Mouse (Mus musculus): Measurements from ENCODE around the gene Wnt11. TPM values are rescaled to one million over a fixed set of nuclear protein-coding genes. Genes with fewer than 3 reads are reported as not detected.

The Wnt11 gene
- polyA plus RNA-seq, 1 experiment from 2014 or later, result 14.7 TPM

DNA sequence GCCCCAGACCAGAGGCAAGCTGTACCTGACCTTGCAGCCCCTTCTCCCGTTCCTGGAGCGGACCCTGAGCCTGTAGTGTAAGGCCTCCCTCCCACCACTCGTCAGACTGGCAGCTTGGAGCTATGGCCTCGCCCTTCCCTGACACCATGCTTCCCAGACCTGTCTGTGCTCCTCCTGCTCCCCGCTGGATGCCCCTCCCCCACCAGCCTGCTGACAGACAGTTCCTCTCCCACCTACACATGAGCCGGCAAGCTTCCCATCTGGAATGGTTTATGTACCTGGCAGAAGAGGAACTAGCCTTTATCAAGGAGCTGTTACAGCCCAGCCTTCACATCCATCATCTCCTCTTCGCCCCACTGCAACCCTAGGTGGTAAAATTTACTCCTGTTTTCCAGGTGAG, 6.0 kb upstream of the Wnt11 start:
- Histone ChIP-seq H3K36me3 (ENCODE audit: control insufficient read depth, insufficient read depth, low read length) (no peaks in the 10 kb centered on the region), H3K9ac (ENCODE audit: low read length) (no peak overlapping the region), H3K27ac (replicated peaks in 1 of 2; ENCODE audit: control insufficient read depth in 1 of 2, insufficient read depth in 1 of 2, low read depth in 2 of 2, low read length in 2 of 2) (no peak overlapping the region), H3K9me3 (ENCODE audit: control insufficient read depth, low read length) (no peaks in the 10 kb centered on the region), H3K27me3 (ENCODE audit: control insufficient read depth, insufficient read depth, low read length) (peaks cover 29% of the 10 kb centered on the region), H3K4me1 (ENCODE audit: control insufficient read depth in 2 of 2, insufficient read depth in 2 of 2, low read length in 2 of 2) (peaks cover 6 to 14% of the 10 kb centered on the region in 2 experiments; a peak in 1 of 4 replicates), H3K4me2 (ENCODE audit: low read length) (no peak overlapping the region), H3K4me3 (ENCODE audit: control insufficient read depth in 1 of 2, insufficient read depth in 1 of 2, low read depth in 1 of 2, low read length in 2 of 2) (no peak overlapping the region)
- 33% methylated on average over 7 of the region's 7 CpGs for WGBS
- ATAC-seq (ENCODE audit: insufficient number of reproducible peaks, insufficient read depth, low FRiP score, low read depth), result no peak

DNA sequence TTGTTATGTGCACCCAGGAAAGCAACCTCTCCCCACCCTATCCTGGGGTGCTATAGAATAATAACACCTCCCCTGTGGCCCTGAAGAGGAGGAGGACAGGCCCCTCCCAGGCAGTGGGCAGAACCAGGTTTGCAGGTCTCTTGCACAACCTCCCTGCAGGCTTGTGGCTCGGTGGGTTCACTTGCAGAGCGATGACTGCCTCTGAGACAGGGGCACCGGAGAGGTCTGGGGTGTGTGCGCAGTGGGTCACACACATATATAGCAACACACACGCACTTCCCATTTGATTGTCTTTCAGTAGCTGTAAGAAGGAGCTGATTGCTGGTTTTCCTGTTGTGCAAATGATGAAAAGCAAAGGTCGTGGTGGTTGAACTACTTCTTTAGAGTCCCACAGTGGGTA, 3.6 kb upstream of the Wnt11 start:
- Histone ChIP-seq H3K27ac (replicated peaks in 1 of 2; ENCODE audit: control insufficient read depth in 1 of 2, insufficient read depth in 1 of 2, low read depth in 2 of 2, low read length in 2 of 2) (no peak overlapping the region), H3K9me3 (ENCODE audit: control insufficient read depth, low read length) (no peaks in the 10 kb centered on the region), H3K4me2 (ENCODE audit: low read length) (no peak overlapping the region), H3K9ac (ENCODE audit: low read length) (no peak overlapping the region), H3K36me3 (ENCODE audit: control insufficient read depth, insufficient read depth, low read length) (no peaks in the 10 kb centered on the region), H3K27me3 (ENCODE audit: control insufficient read depth, insufficient read depth, low read length) (peaks cover 42% of the 10 kb centered on the region), H3K4me1 (ENCODE audit: control insufficient read depth in 2 of 2, insufficient read depth in 2 of 2, low read length in 2 of 2) (peaks cover 10 to 16% of the 10 kb centered on the region in 2 experiments), H3K4me3 (ENCODE audit: control insufficient read depth in 1 of 2, insufficient read depth in 1 of 2, low read depth in 1 of 2, low read length in 2 of 2) (no peak overlapping the region)
- ATAC-seq (ENCODE audit: insufficient number of reproducible peaks, insufficient read depth, low FRiP score, low read depth), result no peak
- WGBS, result 81% methylated on average over 6 of the region's 6 CpGs

DNA sequence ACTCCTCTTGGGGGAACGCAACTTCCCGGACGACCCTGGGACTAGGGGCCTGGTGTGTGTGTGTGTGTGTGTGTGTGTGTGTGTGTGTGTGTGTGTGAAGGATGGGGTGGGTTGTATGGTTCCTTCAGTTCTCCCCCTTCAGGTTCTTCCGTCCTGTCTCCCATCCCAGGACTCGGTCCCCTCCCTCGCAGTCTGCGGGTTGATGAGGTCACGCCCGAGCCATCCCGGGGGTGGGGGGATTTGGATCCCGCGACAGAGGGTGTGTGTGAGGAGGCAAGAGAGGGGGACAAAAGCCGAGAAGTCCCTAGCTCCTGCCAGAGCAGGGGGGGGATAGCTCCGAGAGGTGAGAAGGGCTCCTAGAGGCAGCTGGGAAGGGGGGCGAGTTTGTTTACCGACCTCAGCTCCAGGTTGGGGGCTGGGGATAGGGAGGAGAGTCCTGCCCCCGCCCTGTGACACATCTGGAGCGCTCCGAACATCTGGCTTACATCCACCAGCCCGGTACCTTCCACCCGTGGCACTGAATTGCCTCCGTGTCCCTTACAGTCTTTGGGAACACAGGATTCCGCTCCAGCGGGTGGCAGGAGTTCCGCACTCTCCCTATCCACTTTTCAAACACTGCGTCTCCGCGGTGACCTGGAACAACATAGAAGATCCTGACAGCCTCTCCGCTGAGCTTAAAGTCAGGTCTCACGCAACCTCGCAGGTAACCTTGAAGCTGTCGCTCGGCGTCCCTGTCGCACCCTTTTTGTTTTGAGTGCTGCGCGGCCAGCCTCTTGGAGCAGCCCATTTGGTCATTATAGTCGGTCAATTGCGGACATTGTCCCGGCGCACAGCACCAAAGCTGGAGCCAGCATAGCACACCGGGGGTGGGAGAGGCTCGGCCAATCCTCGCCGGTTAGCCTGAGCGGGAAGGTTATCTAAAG, 868 bp downstream of the Wnt11 start:
- Histone ChIP-seq H3K4me3 (ENCODE audit: control insufficient read depth in 1 of 2, insufficient read depth in 1 of 2, low read depth in 1 of 2, low read length in 2 of 2) (peak overlapping the region; percentile 48 to 58), H3K27me3 (ENCODE audit: control insufficient read depth, insufficient read depth, low read length) (peaks cover 46% of the 10 kb centered on the region), H3K27ac (replicated peaks in 1 of 2; ENCODE audit: control insufficient read depth in 1 of 2, insufficient read depth in 1 of 2, low read depth in 2 of 2, low read length in 2 of 2) (no peak overlapping the region)

DNA sequence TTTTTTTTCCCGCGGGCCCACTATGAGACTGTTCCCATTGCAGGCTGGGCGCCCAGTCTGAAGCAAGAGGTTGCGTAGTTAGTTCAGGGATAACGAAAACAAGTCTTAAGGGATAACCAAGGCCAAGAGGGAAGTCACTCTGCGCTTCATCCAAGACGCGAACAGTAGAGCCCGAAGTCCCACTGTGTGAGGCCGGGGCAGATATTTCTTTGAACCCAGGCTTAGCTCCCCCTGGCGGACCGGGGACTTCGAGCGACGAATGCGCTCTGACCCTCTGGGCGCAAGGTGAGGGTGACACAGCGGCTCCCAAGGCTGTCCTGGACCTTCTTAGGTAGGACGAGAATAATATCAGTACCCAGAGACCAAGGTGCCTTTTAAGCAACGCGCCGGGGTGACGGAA, 1.7 kb downstream of the Wnt11 start:
- peaks cover 38% of the 10 kb centered on the region for H3K27me3 ChIP-seq (ENCODE audit: control insufficient read depth, insufficient read depth, low read length)
- no peaks in the 10 kb centered on the region for H3K36me3 ChIP-seq (ENCODE audit: control insufficient read depth, insufficient read depth, low read length)
- H3K4me3 ChIP-seq (ENCODE audit: control insufficient read depth in 1 of 2, insufficient read depth in 1 of 2, low read depth in 1 of 2, low read length in 2 of 2), result peak overlapping the region; percentile 48 to 58
- H3K4me2 ChIP-seq (ENCODE audit: low read length), result peak overlapping the region; percentile 97
- H3K9me3 ChIP-seq (ENCODE audit: control insufficient read depth, low read length), result no peaks in the 10 kb centered on the region
- WGBS, result 1% methylated on average over 23 of the region's 23 CpGs
- no peak overlapping the region for H3K27ac ChIP-seq (replicated peaks in 1 of 2; ENCODE audit: control insufficient read depth in 1 of 2, insufficient read depth in 1 of 2, low read depth in 2 of 2, low read length in 2 of 2)
- H3K9ac ChIP-seq (ENCODE audit: low read length), result peak overlapping the region; percentile 72; the same call in 1 of the 2 replicates
- ATAC-seq (ENCODE audit: insufficient number of reproducible peaks, insufficient read depth, low FRiP score, low read depth), result no peak
- H3K4me1 ChIP-seq (ENCODE audit: control insufficient read depth in 2 of 2, insufficient read depth in 2 of 2, low read length in 2 of 2), result peaks cover 44 to 55% of the 10 kb centered on the region in 2 experiments

More for the DNA sequence above, 868 bp downstream of the Wnt11 start:
- H3K9ac ChIP-seq (ENCODE audit: low read length), result peak overlapping the region; percentile 72
- under 1% methylated on average over 44 of the region's 46 CpGs for WGBS
- peak overlapping the region; percentile 97 for H3K4me2 ChIP-seq (ENCODE audit: low read length)
- no peak for ATAC-seq (ENCODE audit: insufficient number of reproducible peaks, insufficient read depth, low FRiP score, low read depth)
- no peaks in the 10 kb centered on the region for H3K36me3 ChIP-seq (ENCODE audit: control insufficient read depth, insufficient read depth, low read length)
- H3K9me3 ChIP-seq (ENCODE audit: control insufficient read depth, low read length), result no peaks in the 10 kb centered on the region
- peaks cover 35 to 47% of the 10 kb centered on the region in 2 experiments for H3K4me1 ChIP-seq (ENCODE audit: control insufficient read depth in 2 of 2, insufficient read depth in 2 of 2, low read length in 2 of 2)

DNA sequence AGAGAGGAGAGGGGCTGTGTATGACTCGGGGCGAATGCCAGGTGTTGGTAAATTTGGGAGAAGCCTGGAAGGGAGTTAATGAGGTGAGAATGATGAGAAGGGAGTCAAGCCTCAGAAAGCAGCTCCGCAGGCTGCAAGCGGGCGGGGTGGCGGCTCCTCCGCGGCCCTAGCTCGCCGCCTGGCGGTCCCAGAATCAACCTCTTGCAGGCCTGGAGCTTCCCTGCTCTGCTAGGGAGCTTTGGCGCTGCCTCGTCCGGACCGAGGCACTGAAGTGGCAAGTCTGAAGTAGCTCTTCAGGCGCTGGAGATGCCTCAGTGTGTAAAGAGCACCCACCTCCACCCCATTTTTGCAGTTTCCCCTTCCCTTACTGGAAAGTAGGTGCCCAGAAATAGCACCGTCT, 3.0 kb downstream of the Wnt11 start:
- WGBS, result under 1% methylated on average over 17 of the region's 17 CpGs
- H3K36me3 ChIP-seq (ENCODE audit: control insufficient read depth, insufficient read depth, low read length), result no peaks in the 10 kb centered on the region
- H3K4me2 ChIP-seq (ENCODE audit: low read length), result peak overlapping the region; percentile 97
- no peaks in the 10 kb centered on the region for H3K9me3 ChIP-seq (ENCODE audit: control insufficient read depth, low read length)
- 0 out of 2 replicates have a peak, but pooled peaks have one; percentile 28 for ATAC-seq (ENCODE audit: insufficient number of reproducible peaks, insufficient read depth, low FRiP score, low read depth)
- peaks cover 46 to 67% of the 10 kb centered on the region in 2 experiments for H3K4me1 ChIP-seq (ENCODE audit: control insufficient read depth in 2 of 2, insufficient read depth in 2 of 2, low read length in 2 of 2)
- peaks cover 31% of the 10 kb centered on the region for H3K27me3 ChIP-seq (ENCODE audit: control insufficient read depth, insufficient read depth, low read length)
- peak overlapping the region; percentile 70 for H3K9ac ChIP-seq (ENCODE audit: low read length)
- no peak overlapping the region for H3K27ac ChIP-seq (replicated peaks in 1 of 2; ENCODE audit: control insufficient read depth in 1 of 2, insufficient read depth in 1 of 2, low read depth in 2 of 2, low read length in 2 of 2)
- peak overlapping the region; percentile 55 to 64 for H3K4me3 ChIP-seq (ENCODE audit: control insufficient read depth in 1 of 2, insufficient read depth in 1 of 2, low read depth in 1 of 2, low read length in 2 of 2)

DNA sequence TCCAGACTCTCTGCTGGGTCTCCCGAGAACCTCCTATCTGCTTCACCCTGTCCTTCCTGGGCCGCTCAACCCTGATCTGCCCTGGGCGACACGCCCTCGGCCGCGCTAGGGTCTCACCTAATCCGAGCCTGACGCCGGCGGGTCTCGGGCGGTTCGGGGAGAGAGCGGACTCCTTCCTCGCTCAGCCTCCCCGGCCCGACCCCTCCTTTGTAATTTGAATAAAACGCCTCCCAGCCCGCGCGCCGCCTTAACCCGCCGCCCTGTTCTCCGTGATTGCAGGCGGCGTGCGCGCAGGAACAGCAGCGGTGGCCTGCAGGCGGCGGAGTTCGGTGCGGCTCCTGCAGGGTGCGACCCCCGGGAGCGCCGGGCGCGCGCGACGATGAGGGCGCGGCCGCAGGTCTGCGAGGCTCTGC, 3.8 kb downstream of the Wnt11 start:
- H3K4me2 ChIP-seq (ENCODE audit: low read length), result peak overlapping the region; percentile 97
- peak; percentile 26 for ATAC-seq (ENCODE audit: insufficient number of reproducible peaks, insufficient read depth, low FRiP score, low read depth)
- H3K9ac ChIP-seq (ENCODE audit: low read length), result peak overlapping the region; percentile 70
- H3K4me1 ChIP-seq (ENCODE audit: control insufficient read depth in 2 of 2, insufficient read depth in 2 of 2, low read length in 2 of 2), result peaks cover 54 to 75% of the 10 kb centered on the region in 2 experiments
- H3K36me3 ChIP-seq (ENCODE audit: control insufficient read depth, insufficient read depth, low read length), result no peaks in the 10 kb centered on the region
- H3K9me3 ChIP-seq (ENCODE audit: control insufficient read depth, low read length), result no peaks in the 10 kb centered on the region
- under 1% methylated on average over 48 of the region's 48 CpGs for WGBS
- H3K27me3 ChIP-seq (ENCODE audit: control insufficient read depth, insufficient read depth, low read length), result peaks cover 23% of the 10 kb centered on the region; the same call in 1 of the 2 replicates
- no peak overlapping the region for H3K27ac ChIP-seq (replicated peaks in 1 of 2; ENCODE audit: control insufficient read depth in 1 of 2, insufficient read depth in 1 of 2, low read depth in 2 of 2, low read length in 2 of 2)
- H3K4me3 ChIP-seq (ENCODE audit: control insufficient read depth in 1 of 2, insufficient read depth in 1 of 2, low read depth in 1 of 2, low read length in 2 of 2), result peak overlapping the region; percentile 55 to 64

DNA sequence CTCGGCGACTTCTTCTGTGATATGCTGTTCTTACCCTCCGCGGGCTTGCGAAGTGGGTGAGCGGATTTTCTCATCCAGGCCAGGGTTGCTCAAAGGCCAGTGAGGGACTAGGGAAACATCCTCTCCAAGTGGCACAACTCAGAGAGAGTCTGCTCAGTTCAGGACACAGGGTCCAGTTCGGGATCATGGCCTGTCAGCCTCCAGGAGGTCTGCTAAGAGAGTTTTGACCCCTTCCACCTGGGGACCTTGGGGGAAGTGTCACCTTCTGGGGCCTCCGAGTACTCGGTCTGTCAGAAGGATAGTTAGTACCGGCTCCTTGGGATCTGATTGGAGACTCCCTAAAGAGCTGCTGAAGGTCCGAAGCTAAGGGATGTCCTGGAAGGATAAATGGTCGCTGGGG, 4.4 kb downstream of the Wnt11 start:
- WGBS, result 3% methylated on average over 12 of the region's 12 CpGs
- no peak for ATAC-seq (ENCODE audit: insufficient number of reproducible peaks, insufficient read depth, low FRiP score, low read depth)
- Histone ChIP-seq H3K4me1 (ENCODE audit: control insufficient read depth in 2 of 2, insufficient read depth in 2 of 2, low read length in 2 of 2) (peaks cover 57 to 76% of the 10 kb centered on the region in 2 experiments), H3K9ac (ENCODE audit: low read length) (peak overlapping the region; percentile 70), H3K4me2 (ENCODE audit: low read length) (peak overlapping the region; percentile 97), H3K4me3 (ENCODE audit: control insufficient read depth in 1 of 2, insufficient read depth in 1 of 2, low read depth in 1 of 2, low read length in 2 of 2) (peak overlapping the region; percentile 55 to 64), H3K27me3 (ENCODE audit: control insufficient read depth, insufficient read depth, low read length) (peaks cover 17% of the 10 kb centered on the region; the same call in 1 of the 2 replicates), H3K9me3 (ENCODE audit: control insufficient read depth, low read length) (no peaks in the 10 kb centered on the region), H3K36me3 (ENCODE audit: control insufficient read depth, insufficient read depth, low read length) (no peaks in the 10 kb centered on the region), H3K27ac (replicated peaks in 1 of 2; ENCODE audit: control insufficient read depth in 1 of 2, insufficient read depth in 1 of 2, low read depth in 2 of 2, low read length in 2 of 2) (0 out of 4 replicates have a peak overlapping the region, but pooled peaks of 1 of the 2 experiments have one; percentile 4)
